Mouse (Mus musculus) forebrain, embryonic 13.5 days (tissue): ENCODE measurements around the gene Slc44a3. TPM values are rescaled to one million over a fixed set of nuclear protein-coding genes. Genes with fewer than 3 reads are reported as not detected.

Source experiments
- ATAC-seq: fragments of 200-750 bp; cut with Nextera tagmentation; 2 replicates; pipeline ENCODE4 v1.8.0; 2017
- H3K27ac ChIP-seq: fragments of 300-500 bp; sonication (generic); 2 replicates; pipeline ENCODE4 v1.5.1; 2015; ENCODE audit warnings: inconsistent platforms, mild to moderate bottlenecking, moderate library complexity
- H3K27me3 ChIP-seq: fragments of 300-500 bp; sonication (generic); 2 replicates; pipeline ENCODE4 v1.6.1; 2015; ENCODE audit warnings: mild to moderate bottlenecking, inconsistent platforms
- H3K36me3 ChIP-seq: fragments of 300-500 bp; sonication (generic); 2 replicates; pipeline ENCODE4 v1.6.1; 2015; ENCODE audit warnings: mild to moderate bottlenecking, inconsistent platforms; ENCODE audit not compliant: poor library complexity, severe bottlenecking
- H3K4me1 ChIP-seq: fragments of 300-500 bp; sonication (generic); 2 replicates; pipeline ENCODE4 v1.6.1; 2015; ENCODE audit warnings: inconsistent platforms
- H3K4me2 ChIP-seq: fragments of 300-500 bp; sonication (generic); 2 replicates; pipeline ENCODE4 v1.6.1; 2015; ENCODE audit warnings: inconsistent platforms, mild to moderate bottlenecking, moderate library complexity
- H3K4me3 ChIP-seq: fragments of 300-500 bp; sonication (generic); 2 replicates; pipeline ENCODE4 v1.5.1; 2015; ENCODE audit warnings: mild to moderate bottlenecking, inconsistent platforms
- H3K9ac ChIP-seq: fragments of 300-500 bp; sonication (generic); 2 replicates; pipeline ENCODE4 v1.6.1; 2015; ENCODE audit warnings: mild to moderate bottlenecking, inconsistent platforms
- H3K9me3 ChIP-seq: fragments of 300-500 bp; sonication (generic); replicated peaks from 2 replicates; pipeline ENCODE4 v1.6.1; 2016; ENCODE audit warnings: inconsistent platforms
- WGBS: fragments of 180-500 bp; shearing (Covaris S2); methylation state at CpG from one replicate; pipeline ENCODE4 v1.1.7; 2015; 5-methylcytosine and 5-hydroxymethylcytosine counted together
- polyA plus RNA-seq: library from polyadenylated mRNA; unstranded; fragments of >200 nt; fragmentation: Nextera tagmentation; extraction: Ambion mirVana; gene quantifications from 2 replicates; pipeline ENCODE4 v1.2.1, GENCODE M21; 2015

The Slc44a3 gene
- polyA plus RNA-seq, 1 experiment from 2014 or later: 0.57 TPM

GRCm38 (mm10) chr3:121517030-121517429 lies 15.2 kb downstream of the Slc44a3 start:
- no peak overlapping the region for H3K4me2 ChIP-seq
- H3K27me3 ChIP-seq: no peaks in the 10 kb centered on the region
- H3K27ac ChIP-seq: no peak overlapping the region
- H3K4me1 ChIP-seq: no peaks in the 10 kb centered on the region
- no peak overlapping the region for H3K4me3 ChIP-seq
- no peak for ATAC-seq
- 97% methylated on average over 8 of the region's 8 CpGs for WGBS
- H3K9me3 ChIP-seq: no peaks in the 10 kb centered on the region
- no peaks in the 10 kb centered on the region for H3K36me3 ChIP-seq
- H3K9ac ChIP-seq: no peak overlapping the region

- Histone ChIP-seq H3K27me3 (no peaks in the 10 kb centered on the region), H3K4me3 (no peak overlapping the region), H3K4me1 (no peaks in the 10 kb centered on the region; the same call in 1 of the 2 replicates), H3K4me2 (no peak overlapping the region), H3K9me3 (no peaks in the 10 kb centered on the region), H3K27ac (no peak overlapping the region), H3K9ac (no peak overlapping the region), H3K36me3 (no peaks in the 10 kb centered on the region)
- ATAC-seq: no peak
- WGBS: 69% methylated on average over 5 of the region's 5 CpGs
Measured at GRCm38 (mm10) chr3:121509141-121509540, 23.1 kb downstream of the Slc44a3 start.

GRCm38 (mm10) chr3:121507678-121508077 lies 24.5 kb downstream of the Slc44a3 start:
- Histone ChIP-seq H3K4me1 (no peaks in the 10 kb centered on the region; the same call in 1 of the 2 replicates), H3K36me3 (no peaks in the 10 kb centered on the region), H3K4me3 (no peak overlapping the region), H3K27me3 (no peaks in the 10 kb centered on the region), H3K4me2 (no peak overlapping the region), H3K9me3 (no peaks in the 10 kb centered on the region), H3K27ac (no peak overlapping the region), H3K9ac (no peak overlapping the region)
- 94% methylated on average over 14 of the region's 14 CpGs for WGBS
- no peak for ATAC-seq

GRCm38 (mm10) chr3:121506756-121507155 lies 25.4 kb downstream of the Slc44a3 start:
- no peak overlapping the region for H3K9ac ChIP-seq
- no peak overlapping the region for H3K4me2 ChIP-seq
- no peak overlapping the region for H3K27ac ChIP-seq
- WGBS: 89% methylated on average over 7 of the region's 7 CpGs
- no peak for ATAC-seq
- no peak overlapping the region for H3K4me3 ChIP-seq
- no peaks in the 10 kb centered on the region for H3K36me3 ChIP-seq
- no peaks in the 10 kb centered on the region for H3K9me3 ChIP-seq
- no peaks in the 10 kb centered on the region for H3K27me3 ChIP-seq
- H3K4me1 ChIP-seq: no peaks in the 10 kb centered on the region; the same call in 1 of the 2 replicates

- no peak for ATAC-seq
- no peak overlapping the region for H3K4me3 ChIP-seq
- no peak overlapping the region for H3K27ac ChIP-seq
- H3K27me3 ChIP-seq: no peaks in the 10 kb centered on the region
- no peaks in the 10 kb centered on the region for H3K36me3 ChIP-seq
- no peak overlapping the region for H3K9ac ChIP-seq
- H3K4me2 ChIP-seq: no peak overlapping the region
- H3K4me1 ChIP-seq: no peaks in the 10 kb centered on the region; the same call in 1 of the 2 replicates
- no peaks in the 10 kb centered on the region for H3K9me3 ChIP-seq
- WGBS: 89% methylated on average over 8 of the region's 8 CpGs
Measured at GRCm38 (mm10) chr3:121506175-121506574, 26.0 kb downstream of the Slc44a3 start.

GRCm38 (mm10) chr3:121504927-121505487 lies 27.2 kb downstream of the Slc44a3 start:
- Histone ChIP-seq H3K9ac (no peak overlapping the region), H3K27me3 (no peaks in the 10 kb centered on the region), H3K4me2 (no peak overlapping the region), H3K4me3 (no peak overlapping the region), H3K27ac (no peak overlapping the region), H3K4me1 (no peaks in the 10 kb centered on the region; the same call in 1 of the 2 replicates), H3K36me3 (no peaks in the 10 kb centered on the region), H3K9me3 (no peaks in the 10 kb centered on the region)
- 63% methylated on average over 8 of the region's 8 CpGs for whole genome bisulfite sequencing
- ATAC-seq: peak; percentile 59

GRCm38 (mm10) chr3:121500734-121501133 lies 31.5 kb downstream of the Slc44a3 start:
- Histone ChIP-seq H3K4me1 (no peaks in the 10 kb centered on the region; the same call in 1 of the 2 replicates), H3K27ac (no peak overlapping the region), H3K4me3 (no peak overlapping the region), H3K9ac (no peak overlapping the region), H3K36me3 (no peaks in the 10 kb centered on the region), H3K9me3 (no peaks in the 10 kb centered on the region), H3K4me2 (no peak overlapping the region), H3K27me3 (no peaks in the 10 kb centered on the region)
- ATAC-seq: no peak
- WGBS: 99% methylated on average over 5 of the region's 5 CpGs

GRCm38 (mm10) chr3:121500225-121500624 lies 32.0 kb downstream of the Slc44a3 start:
- Histone ChIP-seq H3K9me3 (peaks cover 2% of the 10 kb centered on the region; the same call in 1 of the 2 replicates), H3K4me3 (no peak overlapping the region), H3K4me1 (no peaks in the 10 kb centered on the region; the same call in 1 of the 2 replicates), H3K27me3 (no peaks in the 10 kb centered on the region), H3K27ac (no peak overlapping the region), H3K9ac (no peak overlapping the region), H3K4me2 (no peak overlapping the region), H3K36me3 (no peaks in the 10 kb centered on the region)
- ATAC-seq: 0 out of 2 replicates have a peak, but pooled peaks have one; percentile 48
- WGBS: 52% methylated on average over 10 of the region's 10 CpGs

GRCm38 (mm10) chr3:121493997-121494421 lies 38.2 kb downstream of the Slc44a3 start:
- Histone ChIP-seq H3K36me3 (no peaks in the 10 kb centered on the region), H3K9me3 (peaks cover 5% of the 10 kb centered on the region; the same call in 1 of the 2 replicates), H3K27me3 (no peaks in the 10 kb centered on the region), H3K4me3 (no peak overlapping the region), H3K9ac (no peak overlapping the region), H3K4me1 (peaks cover 21% of the 10 kb centered on the region), H3K4me2 (no peak overlapping the region), H3K27ac (no peak overlapping the region)
- WGBS: 88% methylated on average over 7 of the region's 7 CpGs
- ATAC-seq: no peak

- H3K27ac ChIP-seq: no peak overlapping the region
- no peak overlapping the region for H3K4me2 ChIP-seq
- peaks cover 5% of the 10 kb centered on the region; the same call in 1 of the 2 replicates for H3K9me3 ChIP-seq
- 64% methylated on average over 5 of the region's 5 CpGs for WGBS
- H3K36me3 ChIP-seq: no peaks in the 10 kb centered on the region
- no peak for ATAC-seq
- H3K4me1 ChIP-seq: peaks cover 24% of the 10 kb centered on the region
- no peak overlapping the region for H3K9ac ChIP-seq
- H3K27me3 ChIP-seq: no peaks in the 10 kb centered on the region
- H3K4me3 ChIP-seq: no peak overlapping the region
Measured at GRCm38 (mm10) chr3:121492026-121492425, 40.2 kb downstream of the Slc44a3 start.

GRCm38 (mm10) chr3:121490941-121491340 lies 41.3 kb downstream of the Slc44a3 start:
- no peak overlapping the region for H3K4me3 ChIP-seq
- H3K4me1 ChIP-seq: peaks cover 24% of the 10 kb centered on the region
- no peak overlapping the region for H3K27ac ChIP-seq
- no peaks in the 10 kb centered on the region for H3K36me3 ChIP-seq
- no peak overlapping the region for H3K9ac ChIP-seq
- no peaks in the 10 kb centered on the region for H3K27me3 ChIP-seq
- no peak overlapping the region for H3K4me2 ChIP-seq
- no peak for ATAC-seq
- peaks cover 5% of the 10 kb centered on the region; the same call in 1 of the 2 replicates for H3K9me3 ChIP-seq
- WGBS: 26% methylated on average over 5 of the region's 5 CpGs

- peaks cover 24% of the 10 kb centered on the region for H3K4me1 ChIP-seq
- H3K9ac ChIP-seq: no peak overlapping the region
- H3K27me3 ChIP-seq: no peaks in the 10 kb centered on the region
- no peaks in the 10 kb centered on the region for H3K9me3 ChIP-seq
- H3K27ac ChIP-seq: peak overlapping the region; percentile 7; the same call in 1 of the 2 replicates
- H3K36me3 ChIP-seq: no peaks in the 10 kb centered on the region
- H3K4me2 ChIP-seq: no peak overlapping the region; the same call in 1 of the 2 replicates
- 40% methylated on average over 12 of the region's 12 CpGs for WGBS
- peak; percentile 68 for ATAC-seq
- H3K4me3 ChIP-seq: no peak overlapping the region
Measured at GRCm38 (mm10) chr3:121489462-121490118, 42.6 kb downstream of the Slc44a3 start.
